Mouse (Mus musculus): ENCODE measurements around the gene Cnnm4.

GRCm38 (mm10) chr1:36545845-36546600 is 74.6 kb downstream of the Cnnm4 start:
- TF ChIP-seq GATA1 (IDR thresholded peaks at IDR 0.05; ENCODE audit: low read length) (no peak), TAL1 (IDR thresholded peaks at IDR 0.05; ENCODE audit: low read length) (no peak)
